Mouse (Mus musculus): Measurements from ENCODE around the gene Dclk2. TPM values are rescaled to one million over a fixed set of nuclear protein-coding genes. Genes with fewer than 3 reads are reported as not detected.
A peak's percentile ranks its signal among the peaks of the same experiment; 100 is the strongest.

Dclk2 gene
- total RNA-seq, 2 experiments from 2014 or later, result 0.64 to 1.4 TPM

DNA sequence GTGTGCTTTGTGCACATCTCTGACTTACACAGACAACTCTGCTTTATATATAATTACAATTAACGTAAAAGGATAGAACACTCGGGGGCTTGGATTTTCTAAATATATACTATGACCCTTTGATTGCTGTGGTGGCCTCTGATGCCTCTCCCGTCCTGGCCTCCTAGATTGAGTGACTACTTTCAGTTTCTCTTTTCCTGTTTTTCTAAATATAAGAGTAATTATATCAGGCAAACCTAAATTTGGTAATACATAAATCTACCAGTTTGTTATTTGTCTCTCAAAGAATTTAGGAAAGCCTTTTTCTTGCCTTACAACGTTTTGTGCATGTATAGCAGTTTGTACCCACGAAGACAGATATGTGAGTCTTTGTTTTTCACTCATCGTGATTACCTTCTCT, 161.9 kb downstream of the Dclk2 start:
- Histone ChIP-seq H3K27ac (peak overlapping the region; percentile 73), H3K4me3 (peak overlapping the region; percentile 61)
- no peak for TF ChIP-seq CTCF (IDR thresholded peaks at IDR 0.05)
- intact Hi-C loops (cut with DNase I), result no loop called here
- DNase-seq, result no peak

DNA sequence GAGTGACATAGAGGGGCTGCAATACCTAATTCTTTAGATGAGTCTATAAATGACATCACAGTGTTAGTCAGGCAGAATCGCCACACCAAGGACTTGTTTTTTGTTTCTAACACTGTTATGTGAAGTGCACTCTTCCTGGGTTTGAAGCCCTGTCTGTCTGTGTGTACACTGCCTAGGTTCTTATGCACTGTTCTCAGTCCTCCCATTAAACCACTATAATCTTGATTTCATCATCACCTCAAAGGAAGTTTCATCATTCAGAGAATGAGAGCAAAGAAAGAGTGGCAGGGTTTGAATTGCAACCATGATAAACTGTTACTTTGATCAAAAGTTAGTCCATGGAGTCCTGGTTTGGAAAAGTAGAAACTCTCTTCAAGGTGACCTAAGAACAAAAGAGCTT, 164.1 kb downstream of the Dclk2 start:
- no peak overlapping the region for H3K4me3 ChIP-seq
- TF ChIP-seq CTCF (IDR thresholded peaks at IDR 0.05), result no peak
- no peak overlapping the region for H3K27ac ChIP-seq
- intact Hi-C loops (cut with DNase I), result no loop called here
- no peak for DNase-seq

DNA sequence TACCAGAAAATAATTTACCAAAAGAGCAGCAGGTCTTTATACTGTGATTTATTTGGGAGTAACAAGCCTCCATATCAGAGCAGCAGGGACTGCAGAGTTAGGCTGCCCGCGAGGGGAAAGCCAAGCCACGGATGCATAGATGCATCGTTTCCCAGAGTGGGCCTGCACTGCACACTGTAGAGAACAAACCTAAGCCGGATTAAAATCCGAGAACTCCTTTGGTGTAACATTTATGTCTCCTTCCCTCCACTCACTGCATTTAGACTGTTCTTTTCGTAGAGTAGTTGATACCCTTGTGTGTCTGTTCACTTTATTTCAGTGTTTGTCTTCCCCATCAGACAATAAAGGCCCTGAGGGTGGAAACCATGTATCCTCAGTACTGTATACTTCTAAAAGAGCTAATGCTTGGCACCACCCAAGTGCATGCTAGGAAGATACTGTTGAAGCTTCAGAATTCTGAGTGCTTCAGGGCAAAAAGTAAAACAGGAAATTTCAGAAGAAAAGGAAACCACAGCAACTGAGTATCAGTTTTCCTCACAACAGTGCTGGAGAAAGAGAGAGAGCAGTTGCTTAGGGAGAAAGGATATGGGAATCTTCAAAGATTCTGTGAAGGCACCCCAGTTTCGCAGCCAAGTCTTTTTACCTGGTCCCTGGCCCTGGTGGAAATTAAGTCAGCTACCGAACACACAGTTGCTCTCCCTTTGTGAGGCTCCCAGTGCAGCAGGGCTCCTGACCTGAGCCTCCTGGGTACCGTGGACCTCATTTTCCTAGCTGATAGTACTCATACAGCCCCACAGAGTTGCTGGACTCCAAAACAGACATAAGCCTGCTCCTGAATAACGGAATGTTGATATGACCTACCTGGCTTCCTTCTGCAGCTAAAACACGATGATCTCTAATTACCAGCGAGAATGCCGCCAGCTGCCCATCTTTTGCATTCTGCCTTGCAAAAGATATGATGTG, 165.8 kb downstream of the Dclk2 start:
- no peak overlapping the region for H3K4me3 ChIP-seq
- TF ChIP-seq CTCF (IDR thresholded peaks at IDR 0.05), result no peak
- no peak overlapping the region for H3K27ac ChIP-seq
- no peak for DNase-seq
- intact Hi-C loops (cut with DNase I), result no loop called here

DNA sequence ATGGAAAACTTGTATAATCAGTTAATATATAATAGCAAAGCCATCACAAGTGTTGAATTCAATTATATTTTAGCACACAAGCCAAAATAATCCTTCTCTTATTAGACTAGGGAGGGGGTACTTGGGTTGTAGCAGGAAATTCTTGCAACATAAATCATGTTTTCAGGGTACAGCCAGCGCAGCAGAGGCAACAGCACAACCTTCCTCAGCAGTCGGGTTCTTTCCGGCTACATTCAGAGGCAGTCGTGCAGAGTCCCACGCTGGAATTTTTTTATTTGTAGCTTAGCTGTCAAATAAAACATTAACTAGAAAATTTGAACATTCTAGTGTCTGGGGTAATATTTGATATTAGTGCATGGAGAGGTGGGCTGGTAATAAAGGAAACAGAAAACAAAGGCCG, 166.5 kb downstream of the Dclk2 start:
- Histone ChIP-seq H3K27ac (no peak overlapping the region), H3K4me3 (no peak overlapping the region)
- intact Hi-C loops (cut with DNase I), result no loop called here
- no peak for TF ChIP-seq CTCF (IDR thresholded peaks at IDR 0.05)
- DNase-seq, result no peak

DNA sequence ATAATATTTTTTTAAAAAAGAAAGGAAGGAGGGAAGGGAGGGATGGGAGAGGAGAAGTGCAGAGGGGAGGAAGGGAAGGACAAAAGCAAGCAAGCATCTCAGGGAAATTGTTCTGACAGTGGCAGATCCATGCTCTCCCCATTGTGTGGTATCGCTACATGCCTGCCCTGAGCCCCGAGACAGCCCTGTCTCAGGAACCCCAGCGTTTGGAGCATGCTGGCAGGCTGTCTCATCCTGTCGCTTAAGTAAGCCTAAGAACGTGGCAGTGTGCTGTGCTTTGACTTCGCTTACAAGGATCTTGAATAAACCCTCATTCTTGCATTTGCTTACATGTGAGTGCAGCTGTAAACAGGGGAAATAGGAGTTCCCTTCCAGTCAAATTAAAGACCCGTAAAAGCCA, 170.0 kb downstream of the Dclk2 start:
- DNase-seq, result no peak
- intact Hi-C loops (cut with DNase I), result no loop called here
- no peak overlapping the region for H3K27ac ChIP-seq
- no peak for TF ChIP-seq CTCF (IDR thresholded peaks at IDR 0.05)
- H3K4me3 ChIP-seq, result no peak overlapping the region

DNA sequence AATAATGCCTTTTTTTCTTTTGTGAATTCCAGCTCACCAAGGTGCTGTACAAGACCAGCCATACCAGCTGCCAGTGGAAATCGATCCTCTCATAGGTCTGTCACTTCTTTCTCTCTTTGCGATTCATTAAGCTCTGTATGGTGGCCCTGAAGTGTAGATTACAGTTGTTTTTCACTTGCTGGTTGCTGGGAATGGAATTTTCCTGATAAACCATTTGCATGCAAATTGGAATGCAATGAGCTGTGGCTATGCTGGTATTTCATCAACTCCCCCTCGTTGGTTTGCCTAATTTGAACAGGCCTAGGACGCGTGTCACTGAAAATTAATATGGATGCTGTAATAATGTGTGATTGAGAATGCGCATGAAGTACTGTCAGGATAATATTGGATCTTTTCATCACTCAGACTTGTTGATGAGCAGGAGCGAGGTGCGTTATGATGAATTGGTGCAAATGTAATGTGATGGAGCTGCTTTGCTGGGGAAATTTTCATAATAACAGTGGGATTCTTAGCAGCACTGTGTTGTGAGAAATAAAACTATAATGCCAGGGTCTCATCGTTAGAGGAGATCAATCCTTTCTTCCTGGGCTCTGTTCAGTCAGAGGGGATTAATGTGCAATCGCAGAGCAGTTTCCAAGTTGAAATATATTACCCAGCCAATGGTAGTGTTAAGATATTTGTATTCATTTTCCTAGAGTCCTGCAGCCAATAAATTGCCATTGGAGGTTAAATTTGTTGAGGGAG, 174.7 kb downstream of the Dclk2 start:
- intact Hi-C loops (cut with DNase I), result no loop called here
- no peak overlapping the region for H3K27ac ChIP-seq
- no peak for DNase-seq
- TF ChIP-seq CTCF (IDR thresholded peaks at IDR 0.05), result no peak
- no peak overlapping the region for H3K4me3 ChIP-seq

DNA sequence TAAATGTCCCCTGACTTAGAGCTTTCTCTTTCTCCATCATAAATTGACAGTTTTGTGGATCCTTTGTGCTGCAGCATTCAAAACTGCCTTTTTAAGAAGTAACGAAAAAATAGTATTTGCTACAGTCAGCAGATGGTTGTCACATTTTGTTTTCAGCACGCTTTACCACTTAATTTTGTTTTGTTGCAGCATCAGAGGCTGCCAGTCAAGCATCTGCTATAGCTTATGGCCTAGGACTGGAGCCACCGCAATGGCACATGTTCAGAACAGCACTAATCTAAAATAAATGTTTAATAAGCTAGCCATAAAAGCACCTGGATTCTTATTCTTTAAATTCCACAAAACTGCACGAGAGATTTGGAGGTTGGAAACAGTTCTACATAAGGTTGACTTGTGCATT, 175.3 kb downstream of the Dclk2 start:
- Histone ChIP-seq H3K4me3 (no peak overlapping the region), H3K27ac (no peak overlapping the region)
- intact Hi-C loops (cut with DNase I), result no loop called here
- TF ChIP-seq CTCF (IDR thresholded peaks at IDR 0.05), result no peak
- DNase-seq, result no peak

DNA sequence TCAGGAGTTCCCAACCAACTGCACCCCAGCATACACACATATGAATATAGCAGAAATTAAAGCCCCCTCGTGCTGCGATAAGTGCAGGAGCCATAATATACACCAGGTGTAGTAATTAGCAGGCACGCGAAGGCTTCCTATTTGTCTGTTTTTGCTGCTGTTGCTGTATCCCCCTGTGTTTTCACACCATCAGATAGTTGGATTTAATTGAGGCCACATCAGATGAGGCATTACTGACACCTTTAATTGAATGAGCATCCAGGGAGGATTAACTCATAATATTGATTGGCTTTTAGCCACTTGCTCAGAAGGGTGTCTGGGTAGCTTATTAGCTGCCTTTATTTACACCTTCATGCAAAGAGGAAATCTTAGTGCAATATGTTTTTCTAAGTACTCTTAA, 180.9 kb downstream of the Dclk2 start:
- H3K27ac ChIP-seq, result no peak overlapping the region
- no peak overlapping the region for H3K4me3 ChIP-seq
- intact Hi-C loops (cut with DNase I), result no loop called here
- DNase-seq, result no peak
- TF ChIP-seq CTCF (IDR thresholded peaks at IDR 0.05), result no peak

DNA sequence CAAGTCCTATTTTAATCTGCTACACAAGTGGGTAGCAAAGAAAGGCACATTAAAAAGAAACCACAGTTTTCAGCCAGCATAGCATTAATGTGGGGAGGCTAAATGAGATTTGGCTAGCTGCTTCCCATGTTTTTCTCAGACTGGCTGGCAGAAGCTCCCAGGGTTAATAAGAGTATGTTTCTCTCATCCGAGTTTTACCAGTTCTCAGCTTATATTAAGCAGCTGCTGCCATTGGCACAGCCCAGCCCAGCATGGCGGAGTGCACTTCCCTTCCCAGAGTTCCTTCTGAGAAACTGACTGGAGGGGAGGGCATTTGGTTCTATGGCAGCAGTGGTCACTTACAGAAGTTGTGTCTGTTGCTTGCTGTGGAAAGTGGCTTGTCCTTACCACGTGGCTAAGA, 181.8 kb downstream of the Dclk2 start:
- no peak for DNase-seq
- intact Hi-C loops (cut with DNase I), result no loop called here
- H3K27ac ChIP-seq, result no peak overlapping the region
- no peak overlapping the region for H3K4me3 ChIP-seq
- no peak for TF ChIP-seq CTCF (IDR thresholded peaks at IDR 0.05)

Other genes with a start within 250 kb of the Dclk2 start
- gene Cd1d1, start 78.6 kb upstream of the Dclk2 start, total RNA-seq (2021), result 1 to 10 TPM; 1.8 to 6.4 TPM

Data from gastrocnemius, adult 2 months (tissue).